Mouse (Mus musculus): ENCODE results near the gene Sac3d1.

- TF ChIP-seq POLR2A (IDR thresholded peaks at IDR 0.05; ENCODE audit: extremely low read depth, insufficient read depth, low read length) = no peak
- TF ChIP-seq CTCF (IDR thresholded peaks at IDR 0.05; ENCODE audit: extremely low read depth, insufficient read depth, low read length) = no peak
Observed at GRCm38 (mm10) chr19:6163872-6164547, 45.6 kb upstream of the Sac3d1 start.
